Mouse (Mus musculus) gastrocnemius, postnatal 36 days (tissue): Measurements from ENCODE around the gene Csf3. TPM values are rescaled to one million over a fixed set of nuclear protein-coding genes. Genes with fewer than 3 reads are reported as not detected.
"Not testable (repeated sequence)": the region's sequence is repeated elsewhere in the genome, so short reads cannot be mapped to it uniquely, and the experiment has no call there.

ENCODE experiments used
- DNase-seq, 2 experiments: peaks; one replicate each; pipeline ENCODE4 v3.0.0; 2022
- intact Hi-C: fragments of 180-260 bp; cut with DNase I; formaldehyde crosslinking; loops from one replicate; pipeline ENCODE4 v1.15.1; 2025
- total RNA-seq, 2 experiments: library from RNA; stranded (reverse); gene quantifications; 2 replicates each; pipeline ENCODE4 v1.2.3; 2021

Csf3 gene
- total RNA-seq, 2 experiments from 2014 or later: not detected

DNA sequence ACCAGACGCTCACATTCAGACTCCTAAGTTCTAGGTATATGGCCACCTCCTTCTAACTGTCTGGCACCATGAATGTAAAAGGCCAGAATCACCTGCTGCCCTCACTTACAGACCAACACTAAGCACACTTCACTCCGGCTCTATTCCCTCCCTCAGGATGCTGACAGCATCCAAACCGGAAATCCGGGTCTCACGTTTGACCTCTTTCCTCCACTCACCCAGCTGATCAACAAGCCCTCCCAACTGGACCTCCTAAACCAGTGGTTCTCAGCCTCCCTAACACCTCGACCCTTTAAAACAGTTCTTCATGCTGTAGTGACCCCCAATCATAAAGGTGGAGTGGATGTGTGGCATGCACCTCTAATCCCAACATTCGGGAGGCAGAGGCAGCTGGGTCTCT lies 22.0 kb downstream of the Csf3 start:
- intact Hi-C loops: no loop called here
- peak in 1 of 2 experiments; percentile 8 for DNase-seq

DNA sequence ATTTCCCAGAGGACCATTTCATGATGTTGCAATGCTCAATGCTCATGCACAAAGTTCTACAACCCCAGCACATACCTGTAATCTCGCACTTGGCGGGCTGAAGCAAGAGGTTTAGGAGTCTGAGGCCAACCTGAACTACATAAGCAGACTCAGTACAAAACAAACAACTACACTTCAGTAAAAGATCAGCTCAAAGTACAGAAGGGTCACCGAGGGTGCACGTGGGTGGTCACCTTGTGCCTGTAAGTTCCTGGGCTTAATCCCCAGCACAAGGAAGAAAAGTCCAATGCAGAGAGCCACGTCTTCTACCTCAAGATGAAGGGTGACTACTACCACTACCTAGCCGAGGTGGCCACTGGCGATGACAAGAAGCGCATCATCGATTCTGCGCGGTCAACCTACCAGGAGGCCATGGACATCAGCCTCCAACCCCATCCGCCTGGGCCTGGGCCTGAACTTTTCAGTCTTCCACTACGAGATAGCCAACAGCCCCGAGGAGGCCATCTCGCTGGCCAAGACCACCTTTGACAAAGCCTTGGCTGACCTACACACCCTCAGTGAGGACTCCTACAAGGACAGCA lies 25.0 kb downstream of the Csf3 start:
- intact Hi-C loops: no loop called here
- peak in 1 of 2 experiments; percentile 8 for DNase-seq

DNA sequence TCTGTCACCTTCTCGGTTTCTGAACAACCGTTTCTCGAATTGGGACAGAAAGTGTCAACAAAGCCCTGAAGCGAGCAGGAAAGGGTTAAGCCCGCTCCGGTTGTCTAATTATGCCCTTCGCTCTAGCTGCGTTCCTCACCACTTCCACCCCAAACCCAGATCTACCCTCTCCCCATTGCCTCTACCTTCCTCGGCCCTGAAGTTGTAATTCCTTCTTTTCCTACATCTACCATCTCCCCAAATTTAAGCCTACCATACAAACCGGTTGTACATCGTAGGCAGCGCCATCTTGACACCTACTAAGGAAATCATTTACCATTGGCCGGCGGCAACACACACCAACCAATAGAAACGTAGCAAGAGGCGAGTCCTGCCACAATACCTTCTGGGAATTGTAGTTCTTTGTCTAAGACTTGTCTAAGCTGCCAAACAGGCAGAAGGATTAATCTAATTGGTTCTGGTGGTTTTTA lies 28.1 kb downstream of the Csf3 start, which contains the start of gene Med24:
Med24 (minus strand) TSS at position 317 of the 470 bp plus-strand sequence.
- intact Hi-C loops: no loop called here

DNA sequence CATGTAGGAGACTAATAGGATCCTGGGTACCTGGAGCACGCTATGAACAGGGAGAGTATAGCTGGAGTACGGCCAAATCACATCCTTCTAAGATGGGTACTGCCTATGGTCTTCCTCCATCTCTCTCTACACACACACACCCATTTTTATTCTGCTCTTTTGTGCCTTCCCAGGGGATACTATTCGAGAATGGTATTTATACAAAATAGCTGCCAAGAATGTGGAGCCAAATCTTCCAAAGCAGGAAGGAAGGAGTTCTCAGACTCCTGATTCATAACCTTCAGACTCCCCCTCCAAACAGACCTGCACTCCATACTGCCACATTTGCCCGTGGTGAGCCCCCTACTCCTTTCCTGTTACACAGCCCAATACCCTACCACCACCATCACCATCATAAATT lies 29.7 kb downstream of the Csf3 start:
- no peak for DNase-seq
- intact Hi-C loops: no loop called here

More for the DNA sequence above, 28.1 kb downstream of the Csf3 start, which contains the start of gene Med24:
- peak; percentile 70 to 73 for DNase-seq

DNA sequence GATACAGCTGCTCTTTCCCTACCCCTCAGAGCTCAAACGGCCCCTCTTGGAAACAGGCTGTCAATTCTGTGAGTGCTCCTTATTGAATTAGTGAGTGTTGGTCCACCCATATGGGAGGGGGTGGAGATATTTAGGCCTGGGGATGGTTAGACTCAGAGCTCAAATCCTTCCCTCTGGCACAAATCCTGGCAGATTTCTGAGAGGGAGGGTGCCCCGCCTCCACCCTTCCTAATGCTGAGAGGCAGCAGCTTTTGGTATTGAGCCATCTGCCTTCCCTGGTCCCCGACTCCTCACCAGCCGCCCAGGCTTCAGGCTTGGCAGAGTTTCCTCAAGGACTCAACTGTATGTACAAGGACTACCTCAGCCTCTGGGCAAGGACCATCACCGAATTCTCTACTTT lies 30.1 kb downstream of the Csf3 start:
- intact Hi-C loops: no loop called here
- no peak for DNase-seq

DNA sequence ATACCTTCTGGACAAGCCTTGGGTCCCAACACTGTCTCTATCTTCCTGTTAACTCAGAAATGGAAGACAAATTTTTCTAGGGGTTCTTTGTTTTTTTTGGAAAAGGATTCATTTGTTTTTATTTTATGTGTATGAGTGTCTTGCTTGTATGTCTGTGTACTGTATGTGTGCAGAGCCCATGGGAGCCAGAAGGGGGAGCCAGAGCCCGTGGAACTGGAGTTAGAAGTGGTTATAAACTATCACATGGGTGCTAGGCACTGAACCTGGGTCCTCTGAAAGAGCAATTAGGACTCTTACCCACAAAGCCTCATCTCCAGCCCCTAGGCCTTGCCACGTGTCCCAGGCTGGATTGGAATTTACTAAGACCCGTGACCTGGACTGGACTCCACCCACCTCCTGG lies 33.0 kb downstream of the Csf3 start:
- DNase-seq: no peak
- intact Hi-C loops: no loop called here

DNA sequence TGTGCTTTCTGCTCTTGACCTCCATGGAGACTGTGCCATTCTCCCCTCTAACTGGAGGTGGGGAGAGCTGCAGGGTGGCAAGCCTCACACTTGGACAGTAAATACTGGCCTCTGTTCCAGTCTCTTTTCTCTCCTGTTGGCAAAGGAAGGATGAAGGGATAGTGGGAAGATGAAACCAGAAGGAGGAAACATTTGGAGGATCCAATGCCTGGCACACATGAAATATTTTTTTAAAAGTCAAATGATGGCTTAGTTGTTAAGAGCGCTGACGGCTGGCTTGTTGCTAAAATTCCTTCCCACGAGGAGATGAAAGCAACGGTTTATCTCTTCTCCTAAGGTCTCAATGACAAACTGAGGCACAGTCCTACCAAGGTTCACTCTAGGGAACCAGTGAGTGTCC lies 34.0 kb downstream of the Csf3 start:
- no peak for DNase-seq
- intact Hi-C loops: no loop called here

DNA sequence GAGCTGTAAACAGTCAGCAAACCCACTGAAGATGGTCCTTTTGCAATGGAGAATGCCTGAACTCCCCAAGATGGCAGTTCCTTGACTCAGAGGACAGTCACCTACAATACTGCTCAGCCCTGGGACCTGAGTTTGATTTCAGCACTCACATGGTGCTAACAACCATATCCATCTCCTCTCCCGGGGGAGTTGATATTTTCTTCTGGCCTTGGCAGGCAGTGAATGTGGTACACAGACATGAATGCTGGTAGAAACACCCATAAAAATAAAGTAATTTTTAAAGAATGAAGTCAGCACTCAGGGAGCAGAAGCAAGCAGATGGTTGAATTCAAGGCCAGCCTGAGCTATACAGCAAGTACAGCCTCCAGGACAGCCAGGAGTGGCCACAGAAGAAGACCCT lies 35.1 kb downstream of the Csf3 start:
- intact Hi-C loops: no loop called here
- DNase-seq: no peak

DNA sequence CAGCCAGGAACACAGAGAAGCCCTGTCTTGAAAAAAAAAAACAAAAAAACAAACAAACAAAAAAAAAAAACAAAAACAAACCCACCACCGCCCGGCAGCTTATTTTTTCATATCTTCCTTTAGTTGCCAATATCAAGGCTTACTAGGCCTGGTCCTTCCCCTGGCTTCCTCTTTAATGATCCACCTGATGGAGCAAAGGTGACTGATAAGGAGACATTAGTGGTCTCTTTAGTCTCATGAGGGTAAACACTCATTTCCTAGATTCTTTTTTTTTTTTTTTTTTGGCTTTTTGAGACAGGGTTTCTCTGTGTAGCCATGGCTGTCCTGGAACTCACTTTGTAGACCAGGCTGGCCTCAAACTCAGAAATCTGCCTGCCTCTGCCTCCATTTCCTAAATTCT lies 36.2 kb downstream of the Csf3 start:
- DNase-seq, intact Hi-C loops: not testable (repeated sequence)

DNA sequence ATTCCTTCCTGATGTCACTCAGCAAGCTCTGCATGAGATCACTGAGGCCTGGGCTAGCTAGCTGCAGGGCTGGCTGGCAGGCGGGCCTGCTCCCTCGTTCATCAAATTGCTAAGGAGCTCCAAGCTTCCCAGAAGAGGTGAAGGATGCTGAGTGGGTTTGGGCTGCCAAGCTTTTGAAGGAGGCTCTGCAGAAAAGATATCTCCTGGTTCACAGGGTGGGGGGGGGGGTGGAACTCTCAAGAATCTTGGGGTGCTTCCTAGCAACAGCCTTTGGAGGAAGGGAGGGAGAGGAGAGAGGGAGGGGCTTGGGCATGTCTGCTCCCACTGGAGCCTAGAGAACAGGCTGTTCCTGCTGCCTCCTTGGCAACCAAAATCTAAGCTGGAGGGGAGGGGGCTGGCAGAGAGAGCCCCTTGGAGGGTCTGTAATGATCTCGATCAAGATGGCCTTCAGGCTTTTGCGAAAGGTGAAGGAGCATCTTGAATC lies 37.4 kb downstream of the Csf3 start:
- DNase-seq: no peak
- intact Hi-C loops: no loop called here

DNA sequence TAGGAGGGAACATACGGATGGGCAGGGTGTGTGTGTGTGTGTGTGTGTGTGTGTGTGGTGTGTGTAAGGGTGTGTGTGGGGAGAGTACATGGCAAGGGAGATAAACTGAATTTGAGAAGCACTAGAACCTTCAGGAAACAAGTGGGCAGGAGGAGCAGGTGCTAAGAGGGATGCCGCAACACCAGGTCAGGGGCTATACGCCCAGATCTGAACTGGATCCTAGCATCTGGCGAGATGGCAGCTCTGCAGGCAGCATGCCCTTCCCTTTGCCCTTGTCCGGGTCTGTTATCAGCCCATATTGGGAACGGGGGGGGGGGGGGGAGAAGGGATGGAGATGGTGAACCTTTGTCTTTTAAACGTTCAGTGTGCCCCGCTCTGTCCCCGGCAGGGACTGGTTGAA lies 37.9 kb downstream of the Csf3 start:
- intact Hi-C loops: no loop called here

DNA sequence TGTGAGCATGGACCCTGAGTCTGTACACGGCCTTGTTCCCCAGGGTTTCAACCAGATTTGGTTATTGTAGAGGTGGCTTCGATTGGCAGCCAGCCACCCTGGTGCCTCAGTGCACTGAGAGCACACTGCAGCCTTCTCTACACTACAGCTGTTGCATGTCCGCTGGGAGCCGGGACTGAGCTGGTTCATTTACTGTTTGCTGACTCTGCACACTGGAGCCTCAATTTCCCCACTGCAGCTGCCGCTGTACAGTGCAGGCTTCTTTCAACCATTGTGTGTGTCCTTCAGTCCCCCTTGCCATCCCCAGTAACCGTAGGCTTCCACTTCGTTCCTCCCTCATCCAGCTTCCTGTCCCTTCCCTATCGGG lies 38.9 kb downstream of the Csf3 start:
- no peak for DNase-seq
- intact Hi-C loops: loop anchor here (2.0 kb wide), 1 partner anchor 49 kb away; no protein-coding TSS in a partner anchor

More for the DNA sequence above, 37.9 kb downstream of the Csf3 start:
- no peak for DNase-seq

DNA sequence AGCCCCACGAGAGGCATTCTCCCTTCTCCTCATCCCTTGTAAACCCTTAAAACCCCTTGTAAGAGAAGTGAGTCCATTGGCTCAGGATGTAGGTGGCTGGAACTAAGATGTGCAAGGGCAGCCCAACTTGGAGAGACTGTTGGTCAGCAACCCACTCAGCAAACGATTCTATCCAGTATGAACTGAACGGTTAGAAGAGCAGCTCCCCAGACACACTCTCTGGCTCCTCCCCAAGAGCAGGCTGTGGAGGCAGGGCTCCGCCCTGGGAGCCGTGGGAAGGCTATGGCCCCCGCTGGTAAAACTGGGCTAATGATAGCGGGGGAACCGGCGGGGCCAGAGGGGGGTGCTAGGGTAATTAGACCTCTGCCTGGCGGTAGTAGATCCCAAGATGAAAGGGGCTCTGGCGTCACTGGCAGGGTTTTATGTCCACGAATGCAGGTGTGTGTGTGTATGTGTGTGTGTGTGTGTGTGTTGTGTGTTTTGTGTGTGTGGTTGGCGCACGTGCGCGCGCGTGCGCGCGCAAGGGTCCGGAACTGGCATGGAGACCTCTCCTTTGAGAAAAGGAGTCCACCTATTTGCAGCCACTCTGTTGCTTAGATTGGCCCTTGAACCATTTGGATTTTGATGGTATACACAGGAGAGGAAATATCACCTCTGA lies 39.5 kb downstream of the Csf3 start, which contains the start of gene Thra:
Thra (plus strand) TSS at position 246 of the 658 bp plus-strand sequence.
- intact Hi-C loops: loop anchor here (2.0 kb wide), 1 partner anchor 48 kb away; no protein-coding TSS in a partner anchor
- DNase-seq: peak; percentile 67 to 79

DNA sequence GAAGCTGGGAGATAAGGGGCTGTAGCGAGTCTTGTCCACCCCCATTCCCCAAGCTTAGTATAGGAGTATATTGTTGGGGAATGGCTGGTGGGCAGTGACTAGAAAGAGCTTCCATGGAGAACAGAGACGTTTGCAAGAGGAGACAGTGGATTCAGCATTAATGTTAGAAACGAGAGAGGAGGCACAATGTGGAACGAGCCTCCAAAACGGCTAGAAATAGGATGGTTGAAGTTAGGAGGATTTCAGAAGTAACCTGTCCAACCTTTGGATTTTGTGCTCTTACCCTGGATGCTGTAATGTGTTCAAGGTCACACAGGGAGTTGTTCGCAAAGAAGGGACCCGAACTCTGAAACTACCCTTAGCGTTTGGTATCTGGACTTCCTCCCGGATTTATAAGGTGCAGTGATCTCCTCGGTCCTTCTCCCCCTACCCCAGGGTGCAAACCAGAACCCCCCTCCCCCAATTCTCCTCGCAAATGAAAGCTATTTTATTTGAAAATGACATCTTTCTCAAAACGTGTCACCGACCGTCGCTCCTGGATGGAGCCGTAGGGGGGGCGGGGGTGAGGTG lies 40.1 kb downstream of the Csf3 start:
- no peak for DNase-seq
- intact Hi-C loops: loop anchor here (2.0 kb wide), 1 partner anchor 48 kb away; no protein-coding TSS in a partner anchor

DNA sequence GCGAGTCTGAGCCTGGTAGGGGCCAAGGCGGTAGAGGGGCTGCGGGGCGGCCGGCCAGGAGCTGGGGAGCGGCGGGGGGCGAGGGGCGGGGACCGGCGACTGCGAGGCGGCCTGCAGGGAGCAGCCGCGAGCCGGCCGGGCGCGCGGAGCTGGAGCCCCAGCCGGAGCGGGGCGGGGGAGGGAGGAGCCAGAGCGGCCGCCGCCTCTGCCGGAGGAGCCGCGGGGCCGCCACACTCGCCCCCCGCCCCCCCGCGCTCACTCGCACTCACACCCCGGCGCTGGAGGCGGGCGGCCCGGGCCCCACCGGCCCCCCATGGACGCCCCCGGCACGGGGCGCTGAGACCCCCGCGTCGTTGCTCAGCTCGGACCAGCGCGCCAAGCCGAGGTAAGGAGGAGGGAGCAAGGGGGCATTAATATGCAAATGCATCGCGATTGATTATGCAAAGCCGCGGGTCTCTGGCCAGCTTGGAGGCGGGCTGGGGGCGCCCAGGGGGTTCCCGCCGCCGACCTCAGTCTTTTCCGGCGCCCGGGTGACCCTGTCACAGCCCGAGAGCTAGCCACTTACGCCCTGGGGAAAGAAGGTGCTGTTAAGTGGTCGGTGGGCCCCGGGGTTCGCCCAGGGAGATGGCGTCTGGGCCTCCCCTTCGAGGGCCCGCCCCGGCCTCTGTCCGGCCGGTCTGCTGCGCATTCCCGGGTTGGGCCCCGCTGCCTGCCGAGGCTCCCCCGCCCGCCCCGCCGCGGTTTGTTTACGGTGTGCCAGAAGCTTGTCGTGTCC lies 40.7 kb downstream of the Csf3 start:
- intact Hi-C loops: loop anchor here (2.0 kb wide), 1 partner anchor 47 kb away; no protein-coding TSS in a partner anchor
- peak; percentile 70 to 80 for DNase-seq

DNA sequence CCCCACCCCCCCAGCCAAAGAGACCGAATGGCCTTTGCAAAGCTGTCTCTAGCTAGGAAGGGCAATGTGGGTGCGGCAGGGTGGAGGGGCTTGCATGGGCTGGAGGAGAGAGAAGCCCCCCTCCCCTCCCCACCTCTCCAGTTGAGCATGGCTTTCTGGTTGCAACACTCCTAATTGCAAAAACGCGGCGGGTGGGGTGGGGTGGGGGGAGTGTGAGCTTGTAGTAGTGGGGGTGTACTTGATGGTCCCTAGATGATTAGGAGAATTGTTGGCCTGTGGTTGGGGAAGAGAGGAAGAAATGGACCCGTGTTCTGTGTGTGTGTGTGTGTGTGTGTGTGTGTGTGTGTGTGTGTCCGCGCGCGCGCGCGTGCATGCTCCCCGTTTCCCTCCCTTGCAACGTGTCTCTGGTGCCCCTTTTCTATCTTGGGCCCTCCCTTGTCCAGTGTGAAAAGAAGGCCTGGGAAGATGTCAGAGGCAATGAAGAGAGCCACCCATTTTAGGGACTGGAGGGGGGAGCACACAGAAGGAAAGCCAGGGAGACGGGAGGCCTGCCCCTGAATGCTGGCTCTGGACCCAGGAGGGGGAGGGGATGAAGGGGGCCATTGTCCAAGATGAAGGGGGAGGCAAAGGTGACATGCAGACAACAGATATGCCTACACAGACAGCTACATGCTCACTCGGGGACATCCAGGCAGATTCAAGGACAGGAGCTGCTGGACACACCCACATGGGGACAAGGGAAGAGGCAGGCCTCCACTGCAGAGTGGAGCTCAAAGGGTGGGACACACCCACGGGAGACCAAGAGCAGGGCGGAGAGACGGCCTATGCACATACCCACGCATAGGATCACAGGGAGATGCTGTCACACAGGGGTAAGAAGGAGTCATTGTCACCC lies 41.6 kb downstream of the Csf3 start:
- DNase-seq: peak in 1 of 2 experiments; percentile 48
- intact Hi-C loops: no loop called here

DNA sequence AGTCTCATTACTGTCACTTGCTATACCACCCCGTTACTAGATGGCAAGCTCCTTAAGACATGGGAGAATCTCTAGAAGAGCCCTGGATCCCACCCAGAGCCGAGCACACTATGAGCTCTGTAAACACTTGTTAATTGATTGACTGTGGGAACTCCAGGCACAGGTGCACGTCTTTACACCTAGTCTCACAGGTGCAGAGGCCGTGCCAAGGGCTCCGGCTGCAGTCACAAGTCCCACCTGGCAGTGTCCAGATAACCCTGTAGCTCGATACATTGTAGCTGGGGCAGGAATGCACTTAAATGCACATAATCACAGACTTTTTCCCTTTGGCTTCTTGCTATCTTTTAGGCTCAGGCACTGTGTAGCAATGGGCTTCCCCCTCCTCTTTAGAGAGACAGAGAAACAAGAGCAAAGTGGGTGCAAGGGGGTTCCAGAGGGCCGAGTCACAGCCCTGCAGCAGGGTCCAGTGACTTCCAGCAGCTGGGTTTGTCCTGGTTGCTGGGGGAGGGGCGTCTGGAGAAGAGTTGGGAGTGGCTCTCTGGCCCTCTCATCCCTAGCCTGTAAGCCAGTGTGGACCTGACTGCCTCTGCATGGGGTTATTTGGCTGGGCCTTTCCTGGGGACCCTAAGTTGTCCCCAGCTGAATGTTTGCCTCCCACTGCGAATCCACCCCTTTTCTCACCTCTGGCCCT lies 42.7 kb downstream of the Csf3 start:
- intact Hi-C loops: no loop called here
- DNase-seq: peak in 1 of 2 experiments; percentile 62

DNA sequence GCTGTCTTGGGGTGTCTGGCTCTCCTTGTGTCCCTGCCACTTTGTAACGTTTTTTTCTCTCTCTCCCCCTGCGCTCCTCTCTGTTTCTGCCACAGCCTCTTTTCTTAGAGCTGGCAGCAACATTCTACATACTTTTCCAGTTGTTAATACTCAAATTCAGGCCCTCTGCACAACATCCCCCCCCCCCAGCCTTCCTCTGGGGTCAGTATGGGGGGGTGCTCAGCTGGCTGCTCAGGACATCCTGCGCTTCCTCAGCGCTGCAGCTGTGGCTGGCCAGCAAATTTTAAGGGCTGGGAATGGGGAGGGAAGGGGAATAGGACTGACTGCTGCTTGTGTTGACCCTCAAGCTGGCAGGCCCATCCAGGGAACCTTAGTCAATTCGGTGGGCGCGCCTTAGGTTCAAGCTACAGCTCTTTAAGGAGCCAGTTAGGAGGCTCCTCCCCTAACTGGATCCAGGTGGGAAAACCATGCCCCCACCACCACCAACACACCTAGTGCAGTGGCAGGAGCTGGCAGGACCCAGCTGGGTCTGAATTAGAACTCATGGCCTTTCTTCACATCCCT lies 43.5 kb downstream of the Csf3 start:
- intact Hi-C loops: no loop called here
- DNase-seq: no peak
